Mouse (Mus musculus) adrenal gland, adult 2 months (tissue): Measurements from ENCODE around the gene Aplp1. TPM values are rescaled to one million over a fixed set of nuclear protein-coding genes. Genes with fewer than 3 reads are reported as not detected.
A peak's percentile ranks its signal among the peaks of the same experiment; 100 is the strongest.

Experiments
- DNase-seq: peaks from one replicate; pipeline ENCODE4 v3.0.0; 2021
- polyA plus RNA-seq: library from polyadenylated mRNA; depleted of rRNA; stranded (reverse); fragments of >200 nt; gene quantifications from 2 replicates; pipeline ENCODE4 v1.2.3, GENCODE M21; 2012; rRNA removed
- total RNA-seq, 2 experiments: library from RNA; stranded (reverse); gene quantifications; 2 replicates each; pipeline ENCODE4 v1.2.3; 2021

Gene Aplp1
- total and polyA plus RNA-seq, 3 experiments = 22.7 to 43.2 (median 37.7) TPM

DNA sequence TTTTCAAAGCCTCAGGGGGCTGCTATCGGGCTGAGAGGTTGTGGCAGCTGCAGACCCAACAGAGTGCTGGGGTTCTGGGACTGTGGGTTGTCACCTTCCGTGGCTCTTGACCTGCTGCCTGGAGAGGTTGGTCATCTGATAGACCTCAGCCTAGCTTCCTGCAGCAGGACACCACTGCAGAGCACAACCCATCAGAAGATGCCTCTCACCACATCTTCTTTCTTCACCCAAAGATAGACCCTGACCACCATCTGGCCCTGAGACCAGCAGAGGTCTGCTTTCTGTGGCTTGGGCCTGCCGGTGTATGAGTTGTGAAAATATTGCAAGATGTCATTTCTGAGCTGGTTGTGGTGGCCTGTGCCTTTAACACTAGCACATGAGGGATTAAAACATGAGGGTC lies 34.3 kb downstream of the Aplp1 start:
- no peak for DNase-seq

DNA sequence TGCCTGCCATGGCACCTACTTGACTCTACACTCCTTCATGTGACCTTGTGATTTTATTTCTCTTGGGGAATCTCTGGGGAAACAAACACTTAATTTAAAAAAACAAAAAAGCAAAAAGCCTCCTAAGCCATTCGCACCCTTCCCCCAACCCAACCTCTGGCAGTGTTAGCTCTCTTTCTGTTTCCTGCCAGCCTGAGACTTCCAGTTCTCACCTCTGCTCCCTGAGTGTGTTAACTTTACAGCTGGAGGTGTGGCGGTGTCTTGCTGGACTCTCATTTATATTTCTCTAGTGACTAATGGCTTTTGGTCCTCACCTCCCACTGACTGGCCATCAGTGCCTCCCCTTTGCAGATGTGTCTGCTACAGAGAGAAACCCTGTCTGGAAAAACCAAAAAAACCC lies 35.5 kb downstream of the Aplp1 start:
- DNase-seq = no peak

DNA sequence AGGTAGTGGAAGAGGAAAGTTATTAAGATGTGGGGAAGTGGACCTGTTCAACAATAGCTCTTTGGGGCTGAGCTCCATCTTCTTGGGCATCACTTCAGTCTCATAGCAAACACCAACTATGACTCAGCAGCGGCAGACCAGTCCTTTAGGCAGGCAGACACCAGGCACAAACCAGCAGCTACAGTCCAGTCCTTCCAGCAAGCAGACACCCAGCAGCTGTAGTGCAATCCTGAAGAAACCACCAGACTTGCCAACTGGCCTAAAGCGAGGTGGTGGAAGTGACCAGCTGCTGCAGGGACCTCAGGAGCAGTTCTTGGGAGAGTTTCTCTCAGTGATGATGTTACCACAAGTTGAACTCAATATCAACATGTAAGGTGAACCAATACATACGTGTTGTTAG lies 36.7 kb downstream of the Aplp1 start:
- DNase-seq = no peak

DNA sequence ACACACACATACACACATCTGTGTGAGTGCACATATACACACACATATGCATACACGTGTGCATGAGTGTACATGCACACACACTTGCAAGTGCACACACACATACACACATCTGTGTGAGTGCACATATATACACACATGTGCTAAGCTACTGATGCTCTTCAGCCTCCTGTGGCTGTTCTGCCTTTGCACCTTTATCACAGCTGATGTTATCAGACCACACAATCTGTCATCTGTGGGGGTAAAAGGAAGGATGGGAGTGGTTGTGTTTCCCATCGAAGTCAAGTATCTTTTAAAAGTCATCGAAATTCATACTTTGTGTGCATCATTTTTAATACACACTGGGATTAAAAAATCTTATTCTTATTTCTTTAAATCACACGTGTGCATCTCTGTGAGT lies 43.0 kb downstream of the Aplp1 start:
- no peak for DNase-seq

DNA sequence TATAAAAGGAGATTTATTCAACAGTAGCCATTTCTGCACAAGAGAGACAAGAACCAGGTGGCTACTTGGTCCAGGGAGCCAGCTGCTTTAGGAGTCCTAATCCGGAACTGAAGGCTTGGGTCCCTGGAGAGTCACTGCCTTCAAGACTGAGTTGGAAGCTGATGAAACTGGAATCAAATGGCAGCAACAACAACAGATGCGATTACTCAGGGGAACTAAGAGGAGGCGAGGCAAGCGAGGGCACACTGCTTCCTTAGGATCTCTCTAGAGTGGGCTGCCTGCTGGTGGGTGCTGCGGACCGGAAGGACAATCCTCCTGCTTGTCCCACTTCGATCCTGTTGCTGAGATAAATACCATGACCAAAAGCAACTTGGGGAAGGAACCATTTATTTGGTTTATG lies 45.7 kb downstream of the Aplp1 start:
- no peak for DNase-seq

DNA sequence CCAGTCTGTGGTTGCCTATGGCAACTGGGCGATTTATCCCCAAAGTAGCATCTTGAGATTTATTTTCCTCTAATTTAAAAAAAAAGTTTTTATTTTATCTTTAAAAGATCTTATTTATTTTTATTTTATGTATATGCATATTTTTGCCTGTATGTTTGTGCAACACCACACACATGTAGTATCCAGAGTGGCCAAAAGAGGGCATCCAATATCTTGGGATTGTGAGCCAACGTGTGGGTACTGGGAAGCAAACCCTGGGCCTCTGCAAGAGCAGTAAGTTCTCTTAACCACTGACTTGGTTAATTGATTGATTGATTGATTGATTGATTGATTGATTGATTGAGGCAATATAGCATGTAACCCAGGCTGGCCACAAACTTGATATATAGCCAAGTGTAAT lies 50.5 kb downstream of the Aplp1 start:
- DNase-seq = no peak

DNA sequence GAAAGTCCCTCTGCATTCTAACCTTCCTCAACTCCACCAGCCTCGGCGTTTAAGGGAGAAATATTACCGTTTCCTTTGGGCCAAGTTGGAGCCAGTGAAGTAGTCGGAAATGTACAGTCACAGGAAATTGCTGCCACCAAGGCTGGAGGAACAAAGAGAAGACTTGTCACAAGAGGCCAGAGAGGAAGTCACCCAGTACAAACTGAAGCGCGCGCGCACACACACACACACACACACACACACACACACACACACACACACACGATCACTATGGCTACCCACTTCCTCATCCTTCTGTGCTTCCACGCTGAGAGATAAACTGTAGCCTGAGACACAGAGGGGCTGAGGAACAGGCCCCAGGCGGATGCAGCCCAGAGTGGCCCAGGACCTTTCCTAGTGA lies 51.0 kb downstream of the Aplp1 start:
- peak; percentile 61 for DNase-seq

DNA sequence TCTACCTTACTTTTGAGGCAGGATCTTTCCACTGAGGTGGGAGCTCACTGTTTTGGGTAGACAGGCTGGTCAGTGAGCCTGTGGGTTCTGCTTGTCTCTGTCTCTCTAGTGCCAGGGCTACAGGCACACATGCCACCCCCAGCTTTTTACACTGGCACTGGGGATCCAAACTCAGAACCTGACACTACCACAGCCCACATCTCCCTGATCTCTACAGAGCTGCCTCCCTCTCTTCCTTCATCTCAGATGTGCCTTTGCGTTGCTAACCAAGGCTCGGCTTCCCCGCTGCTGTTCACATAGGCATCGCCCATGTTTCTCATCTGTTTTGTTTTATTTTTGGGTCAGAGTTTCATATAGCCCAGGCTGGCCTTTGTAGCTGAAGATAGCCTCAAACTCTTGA lies 51.7 kb downstream of the Aplp1 start:
- no peak for DNase-seq

DNA sequence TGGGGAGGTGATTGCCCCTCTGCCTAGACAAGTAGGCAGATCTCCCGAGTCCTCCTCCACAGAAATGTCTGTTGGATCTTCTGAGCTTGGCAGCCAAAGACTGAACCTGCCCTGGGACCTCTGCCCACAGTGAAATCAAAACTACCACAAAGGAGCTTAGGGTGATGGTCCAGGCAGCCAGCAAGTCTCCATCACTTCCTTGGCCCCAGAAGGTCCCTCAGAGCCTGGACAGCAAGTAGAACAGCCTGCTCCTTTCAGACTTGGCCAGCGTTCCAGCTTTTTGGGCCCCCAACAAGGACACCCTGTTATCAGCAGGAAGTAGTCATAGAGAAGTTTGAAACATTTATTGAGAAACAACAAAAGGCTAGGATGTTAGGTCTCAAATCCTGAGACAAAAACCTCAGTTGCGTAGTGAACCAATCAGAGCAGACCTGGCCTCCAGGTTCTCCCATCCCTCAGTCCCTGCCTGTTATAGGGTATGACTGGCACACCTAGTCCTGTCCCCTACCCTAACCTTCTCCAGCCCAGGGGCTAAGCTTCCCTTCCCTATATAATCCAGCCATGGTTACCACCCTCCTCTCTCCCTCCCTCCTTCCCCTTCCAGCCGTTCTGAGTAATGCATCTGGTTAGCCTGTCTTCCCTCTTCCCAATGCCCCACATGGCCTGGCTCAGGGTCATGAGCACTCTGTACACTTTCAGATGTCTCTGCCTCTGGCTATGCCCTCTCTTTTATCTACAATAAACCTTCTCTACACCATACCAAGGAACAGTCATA lies 52.4 kb downstream of the Aplp1 start:
- peak; percentile 29 for DNase-seq

Other genes starting within 250 kb of the Aplp1 start
Only the 30 nearest of the 34 such genes appear.
- 100 to 1,000 TPM in 1 of 2 experiments, 10 to 100 TPM in 1; 74.9 to 116 TPM for gene Tbcb, start 213.3 kb downstream of the Aplp1 start, total RNA-seq
- 40.3 and 41.9 TPM in 2 replicates for gene Tbcb, start 213.3 kb downstream of the Aplp1 start, polyA plus RNA-seq
- not detected for gene Ovol3, start 209.8 kb downstream of the Aplp1 start, total RNA-seq
- not detected in 2 replicates for gene Ovol3, start 209.8 kb downstream of the Aplp1 start, polyA plus RNA-seq
- not detected for gene Thap8, start 165.4 kb downstream of the Aplp1 start, total RNA-seq
- gene Thap8, start 165.4 kb downstream of the Aplp1 start, polyA plus RNA-seq = 0.51 and 0.62 TPM in 2 replicates
- 1 to 10 TPM; 4.8 to 6.1 TPM for gene Wdr62, start 165.1 kb downstream of the Aplp1 start, total RNA-seq
- 16.3 and 17.6 TPM in 2 replicates for gene Wdr62, start 165.1 kb downstream of the Aplp1 start, polyA plus RNA-seq
- gene Clip3, start 153.8 kb downstream of the Aplp1 start, total RNA-seq = 10 to 100 TPM; 27.9 to 28.7 TPM
- gene Clip3, start 153.8 kb downstream of the Aplp1 start, polyA plus RNA-seq = 10.2 and 17.3 TPM in 2 replicates
- gene Alkbh6, start 136.8 kb downstream of the Aplp1 start, total RNA-seq = 10 to 100 TPM; 57.8 to 73.6 TPM
- 276 and 312 TPM in 2 replicates for gene Alkbh6, start 136.8 kb downstream of the Aplp1 start, polyA plus RNA-seq
- gene Syne4, start 130.7 kb downstream of the Aplp1 start, total RNA-seq = 10 to 100 TPM; 18.8 to 34.5 TPM
- 51.8 and 59.1 TPM in 2 replicates for gene Syne4, start 130.7 kb downstream of the Aplp1 start, polyA plus RNA-seq
- 1 to 10 TPM; 1.2 to 1.6 TPM for gene E130208F15Rik, start 123.8 kb downstream of the Aplp1 start, total RNA-seq
- gene E130208F15Rik, start 123.8 kb downstream of the Aplp1 start, polyA plus RNA-seq = 2.0 and 2.7 TPM in 2 replicates
- gene Sdhaf1, start 121.6 kb downstream of the Aplp1 start, total RNA-seq = 10 to 100 TPM in 1 of 2 experiments, 1 to 10 TPM in 1; 9.1 to 18.7 TPM
- 52.4 and 74.3 TPM in 2 replicates for gene Sdhaf1, start 121.6 kb downstream of the Aplp1 start, polyA plus RNA-seq
- 10 to 100 TPM in 1 of 2 experiments, 1 to 10 TPM in 1; 8.2 to 11.9 TPM for gene Lrfn3, start 82.8 kb downstream of the Aplp1 start, total RNA-seq
- gene Lrfn3, start 82.8 kb downstream of the Aplp1 start, polyA plus RNA-seq = 32.9 and 37.6 TPM in 2 replicates
- 10 to 100 TPM; 34.7 to 41.9 TPM for gene Tyrobp, start 31.8 kb downstream of the Aplp1 start, total RNA-seq
- 73.3 and 87.9 TPM in 2 replicates for gene Tyrobp, start 31.8 kb downstream of the Aplp1 start, polyA plus RNA-seq
- gene Hcst, start 25.7 kb downstream of the Aplp1 start, total RNA-seq = 1 to 10 TPM; 1.2 to 2.0 TPM
- gene Hcst, start 25.7 kb downstream of the Aplp1 start, polyA plus RNA-seq = 6.3 and 7.9 TPM in 2 replicates
- gene Nfkbid, start 23.8 kb downstream of the Aplp1 start, total RNA-seq = 1 to 10 TPM; 1.1 to 1.3 TPM
- gene Nfkbid, start 23.8 kb downstream of the Aplp1 start, polyA plus RNA-seq = 3.7 and 4.1 TPM in 2 replicates
- not detected for gene Kirrel2, start 12.2 kb upstream of the Aplp1 start, total RNA-seq
- gene Kirrel2, start 12.2 kb upstream of the Aplp1 start, polyA plus RNA-seq = not detected in 2 replicates
- gene Nphs1, start 12.8 kb upstream of the Aplp1 start, total RNA-seq = not detected
- not detected in 2 replicates for gene Nphs1, start 12.8 kb upstream of the Aplp1 start, polyA plus RNA-seq
- gene Prodh2, start 48.1 kb upstream of the Aplp1 start, total RNA-seq = under 1 TPM in 1 of 2 experiments, not detected in 1; 0.86 TPM
- 0.10 TPM in 1 of 2 replicates, not detected in the other for gene Prodh2, start 48.1 kb upstream of the Aplp1 start, polyA plus RNA-seq
- 1 to 10 TPM; 2.2 to 3.1 TPM for gene Arhgap33, start 89.5 kb upstream of the Aplp1 start, total RNA-seq
- 20.3 and 23.2 TPM in 2 replicates for gene Arhgap33, start 89.5 kb upstream of the Aplp1 start, polyA plus RNA-seq
- gene Hspb6, start 106.6 kb upstream of the Aplp1 start, total RNA-seq = 10 to 100 TPM; 22.4 to 38.7 TPM
- gene Hspb6, start 106.6 kb upstream of the Aplp1 start, polyA plus RNA-seq = 96.2 and 110 TPM in 2 replicates
- 1 to 10 TPM; 6.8 to 7.0 TPM for gene Proser3, start 106.8 kb upstream of the Aplp1 start, total RNA-seq
- 10.4 and 10.8 TPM in 2 replicates for gene Proser3, start 106.8 kb upstream of the Aplp1 start, polyA plus RNA-seq
- 10 to 100 TPM; 43.7 to 71.4 TPM for gene Lin37, start 114.3 kb upstream of the Aplp1 start, total RNA-seq
- gene Lin37, start 114.3 kb upstream of the Aplp1 start, polyA plus RNA-seq = 47.5 and 53.5 TPM in 2 replicates
- gene U2af1l4, start 117.8 kb upstream of the Aplp1 start, total RNA-seq = 10 to 100 TPM; 73.3 to 92.5 TPM
- 80.1 and 92.3 TPM in 2 replicates for gene U2af1l4, start 117.8 kb upstream of the Aplp1 start, polyA plus RNA-seq
- gene Gm49396, start 117.8 kb upstream of the Aplp1 start, total RNA-seq = 1 to 10 TPM; 3.6 to 4.8 TPM
- gene Gm49396, start 117.8 kb upstream of the Aplp1 start, polyA plus RNA-seq = 0.93 and 1.7 TPM in 2 replicates
- gene Psenen, start 118.1 kb upstream of the Aplp1 start, total RNA-seq = 100 to 1,000 TPM; 185 to 190 TPM
- 88.6 and 123 TPM in 2 replicates for gene Psenen, start 118.1 kb upstream of the Aplp1 start, polyA plus RNA-seq
- gene Igflr1, start 119.9 kb upstream of the Aplp1 start, total RNA-seq = 1 to 10 TPM; 3.0 to 3.8 TPM
- 6.9 and 10.1 TPM in 2 replicates for gene Igflr1, start 119.9 kb upstream of the Aplp1 start, polyA plus RNA-seq
- 10 to 100 TPM; 28.5 to 41.4 TPM for gene Kmt2b, start 143.2 kb upstream of the Aplp1 start, total RNA-seq
- 50.2 and 50.4 TPM in 2 replicates for gene Kmt2b, start 143.2 kb upstream of the Aplp1 start, polyA plus RNA-seq
- gene Zbtb32, start 153.4 kb upstream of the Aplp1 start, total RNA-seq = under 1 TPM in 1 of 2 experiments, not detected in 1; 0.46 TPM
- 0.44 and 0.45 TPM in 2 replicates for gene Zbtb32, start 153.4 kb upstream of the Aplp1 start, polyA plus RNA-seq
- under 1 TPM in 1 of 2 experiments, not detected in 1; 0.21 TPM for gene Upk1a, start 167.3 kb upstream of the Aplp1 start, total RNA-seq
- 1.3 and 1.5 TPM in 2 replicates for gene Upk1a, start 167.3 kb upstream of the Aplp1 start, polyA plus RNA-seq
- 1,000 to 10,000 TPM; 1,292 to 2,642 TPM for gene Cox6b1, start 180.6 kb upstream of the Aplp1 start, total RNA-seq
- 223 and 275 TPM in 2 replicates for gene Cox6b1, start 180.6 kb upstream of the Aplp1 start, polyA plus RNA-seq
- not detected for gene Etv2, start 190.3 kb upstream of the Aplp1 start, total RNA-seq
- gene Etv2, start 190.3 kb upstream of the Aplp1 start, polyA plus RNA-seq = not detected in 2 replicates
- 10 to 100 TPM; 78.0 to 81.9 TPM for gene Rbm42, start 204.8 kb upstream of the Aplp1 start, total RNA-seq
- 125 and 139 TPM in 2 replicates for gene Rbm42, start 204.8 kb upstream of the Aplp1 start, polyA plus RNA-seq